Mouse (Mus musculus) adrenal gland, adult 8-10 months (tissue): ENCODE data around the gene Ddx4. TPM values are rescaled to one million over a fixed set of nuclear protein-coding genes. Genes with fewer than 3 reads are reported as not detected.

Experiments used
- DNase-seq: peaks from one replicate; pipeline ENCODE4 v3.0.0; 2022
- total RNA-seq, 4 experiments: library from RNA; stranded (reverse); gene quantifications; 2 replicates each; pipeline ENCODE4 v1.2.4; 2022

Gene Ddx4
- total RNA-seq, 4 experiments from 2014 or later: 0.27 to 0.96 (median 0.53) TPM

GRCm38 (mm10) chr13:112551641-112552548 is 100.4 kb downstream of the Ddx4 start:
- DNase-seq: no peak

Other genes starting within 250 kb of the Ddx4 start
- 100 to 1,000 TPM; 297 to 404 (median 379) TPM for gene Il6st, start 188.4 kb downstream of the Ddx4 start, total RNA-seq
- under 1 TPM; 0.10 to 0.26 (median 0.16) TPM for gene Il31ra, start 58.1 kb downstream of the Ddx4 start, total RNA-seq
- 10 to 100 TPM; 27.8 to 39.4 (median 36.0) TPM for gene Slc38a9, start 8.3 kb upstream of the Ddx4 start, total RNA-seq
- 100 to 1,000 TPM; 229 to 267 (median 248) TPM for gene Plpp1, start 148.3 kb upstream of the Ddx4 start, total RNA-seq